Mouse (Mus musculus) natural killer cell, adult 2 months (primary cell): ENCODE data around the gene Shq1.

ENCODE experiments used
- DNase-seq, 2 experiments: peaks; one replicate each; pipeline ENCODE4 v3.0.0; 2022; ENCODE audit warnings: low spot score in 2 of 2

Shq1 gene

GRCm38 (mm10) chr6:100668858-100669257 lies 2.1 kb downstream of the Shq1 start:
- no peak for DNase-seq

- no peak for DNase-seq
Observed at GRCm38 (mm10) chr6:100667644-100668043, 3.3 kb downstream of the Shq1 start.

GRCm38 (mm10) chr6:100662224-100662623 lies 8.7 kb downstream of the Shq1 start:
- no peak for DNase-seq

- no peak for DNase-seq
Observed at GRCm38 (mm10) chr6:100660395-100660794, 10.6 kb downstream of the Shq1 start.

- DNase-seq = no peak
Observed at GRCm38 (mm10) chr6:100652535-100652934, 18.4 kb downstream of the Shq1 start.

- no peak for DNase-seq
Observed at GRCm38 (mm10) chr6:100647196-100647595, 23.8 kb downstream of the Shq1 start.

GRCm38 (mm10) chr6:100645469-100646201 lies 25.3 kb downstream of the Shq1 start:
- no peak for DNase-seq

GRCm38 (mm10) chr6:100644631-100645030 lies 26.3 kb downstream of the Shq1 start:
- no peak for DNase-seq

- DNase-seq = no peak
Observed at GRCm38 (mm10) chr6:100642786-100643185, 28.2 kb downstream of the Shq1 start.

GRCm38 (mm10) chr6:100640591-100640990 lies 30.4 kb downstream of the Shq1 start:
- no peak for DNase-seq

GRCm38 (mm10) chr6:100629086-100629485 lies 41.9 kb downstream of the Shq1 start:
- DNase-seq = no peak

- DNase-seq = no peak
Observed at GRCm38 (mm10) chr6:100628223-100628622, 42.7 kb downstream of the Shq1 start.

GRCm38 (mm10) chr6:100623922-100624321 lies 47.0 kb downstream of the Shq1 start:
- DNase-seq = no peak

- DNase-seq = no peak
Observed at GRCm38 (mm10) chr6:100622861-100623507, 48.0 kb downstream of the Shq1 start.

- no peak for DNase-seq
Observed at GRCm38 (mm10) chr6:100620411-100620810, 50.5 kb downstream of the Shq1 start.

GRCm38 (mm10) chr6:100619309-100619708 lies 51.6 kb downstream of the Shq1 start:
- no peak for DNase-seq

GRCm38 (mm10) chr6:100616133-100616532 lies 54.8 kb downstream of the Shq1 start:
- DNase-seq = no peak

GRCm38 (mm10) chr6:100613593-100614267 lies 57.2 kb downstream of the Shq1 start:
- no peak for DNase-seq

GRCm38 (mm10) chr6:100610897-100611575 lies 59.9 kb downstream of the Shq1 start:
- DNase-seq = no peak

- no peak for DNase-seq
Observed at GRCm38 (mm10) chr6:100610182-100610581, 60.8 kb downstream of the Shq1 start.

- DNase-seq = no peak
Observed at GRCm38 (mm10) chr6:100609256-100609655, 61.7 kb downstream of the Shq1 start.

- DNase-seq = peak in 1 of 2 experiments; percentile 10
Observed at GRCm38 (mm10) chr6:100608429-100608828, 62.5 kb downstream of the Shq1 start.
